Mouse (Mus musculus): Measurements from ENCODE around the gene Tead4. TPM values are rescaled to one million over a fixed set of nuclear protein-coding genes. Genes with fewer than 3 reads are reported as not detected.
A peak's percentile ranks its signal among the peaks of the same experiment; 100 is the strongest.

Gene Tead4
- total and polyA plus RNA-seq, 2 experiments from 2014 or later, result 0.17 to 0.82 TPM

DNA sequence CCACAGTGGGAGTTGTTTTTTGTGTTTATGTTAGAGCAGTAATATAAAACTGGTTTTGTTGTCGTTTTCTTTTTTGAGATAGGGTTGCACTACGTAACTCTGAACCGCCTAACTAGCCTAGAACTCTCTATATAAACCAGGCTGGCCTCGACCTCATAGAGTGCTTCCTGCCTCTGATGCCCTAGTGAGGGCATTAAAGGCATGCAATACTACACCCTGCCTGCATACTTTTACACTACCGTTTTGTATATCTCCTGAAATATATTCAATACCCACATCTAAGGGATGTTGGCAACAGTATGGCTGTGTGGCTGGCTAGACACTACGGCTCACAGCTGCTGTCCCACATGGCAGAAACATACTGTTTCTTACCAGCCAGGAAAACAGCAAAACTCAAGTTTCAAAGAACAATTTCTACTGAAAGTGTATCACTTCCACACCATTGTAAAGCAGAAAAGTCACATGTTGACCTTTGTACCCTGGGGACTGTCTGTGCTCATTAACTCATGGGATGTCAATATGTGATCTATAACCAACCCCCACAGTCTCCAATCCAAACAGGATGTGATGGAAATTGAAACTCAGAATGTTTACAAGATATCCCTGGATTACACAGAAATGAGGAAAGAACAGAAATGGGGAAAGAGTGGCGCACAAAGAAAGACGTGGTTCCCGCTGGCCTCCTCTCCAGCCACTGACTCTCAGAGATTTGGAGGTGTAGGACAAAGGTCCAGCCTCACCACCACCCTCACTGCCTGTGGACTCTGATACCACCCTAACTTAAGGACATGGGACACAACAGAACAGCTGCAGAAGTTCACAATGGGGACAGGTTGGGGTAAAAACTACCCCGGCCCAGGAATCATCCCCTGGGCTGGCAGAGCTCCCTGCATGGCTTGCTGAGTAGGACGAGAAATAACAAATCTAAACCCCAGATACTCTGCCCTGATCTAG, 23.2 kb downstream of the Tead4 start:
- WGBS, result 90% methylated on average over 11 of the region's 11 CpGs
- TF ChIP-seq CTCF (IDR thresholded peaks at IDR 0.05), result no peak
- no peak overlapping the region for H3K4me2 ChIP-seq (ENCODE audit: low read depth, low read length, poor library complexity, severe bottlenecking)
- no peaks in the 10 kb centered on the region for H3K9me3 ChIP-seq (ENCODE audit: low read length)
- no peak overlapping the region for H3K4me3 ChIP-seq (ENCODE audit: low read depth, low read length)
- H3K9ac ChIP-seq (replicated peaks; ENCODE audit: low read length, poor library complexity, severe bottlenecking), result no peak overlapping the region
- no peaks in the 10 kb centered on the region for H3K27me3 ChIP-seq (ENCODE audit: insufficient read depth, low read length)
- ATAC-seq (ENCODE audit: low FRiP score) (no peak), DNase-seq (ENCODE audit: low spot score) (no peak)
- no peaks in the 10 kb centered on the region for H3K36me3 ChIP-seq (ENCODE audit: insufficient read depth, low read length)
- no peaks in the 10 kb centered on the region for H3K4me1 ChIP-seq (ENCODE audit: insufficient read depth, low read length)
- H3K27ac ChIP-seq (ENCODE audit: low read depth, low read length), result no peak overlapping the region

DNA sequence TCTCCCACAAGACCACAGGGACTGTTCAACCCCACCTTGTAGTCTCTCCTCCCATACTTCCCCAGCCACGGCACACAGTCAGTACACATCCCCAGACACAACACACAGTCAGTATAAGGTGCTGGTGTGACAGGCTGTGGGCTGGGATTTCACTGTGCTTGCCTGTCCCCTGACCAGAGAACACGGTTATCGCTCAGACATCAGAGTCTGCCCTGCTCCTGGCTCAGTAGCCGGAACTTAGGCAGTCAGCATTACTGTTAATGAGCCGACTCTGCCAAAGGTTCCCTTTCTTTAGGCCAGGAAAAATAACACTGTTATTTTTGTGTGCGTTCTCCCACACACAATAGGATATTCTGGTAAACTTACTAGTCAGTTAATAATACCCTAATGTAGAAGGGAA, 24.3 kb downstream of the Tead4 start:
- 93% methylated on average over 6 of the region's 6 CpGs for WGBS
- DNase-seq (ENCODE audit: low spot score) (no peak), ATAC-seq (ENCODE audit: low FRiP score) (no peak)
- H3K27ac ChIP-seq (ENCODE audit: low read depth, low read length), result no peak overlapping the region
- H3K4me3 ChIP-seq (ENCODE audit: low read depth, low read length), result no peak overlapping the region
- no peaks in the 10 kb centered on the region for H3K27me3 ChIP-seq (ENCODE audit: insufficient read depth, low read length)
- no peaks in the 10 kb centered on the region for H3K36me3 ChIP-seq (ENCODE audit: insufficient read depth, low read length)
- H3K9me3 ChIP-seq (ENCODE audit: low read length), result no peaks in the 10 kb centered on the region
- H3K9ac ChIP-seq (replicated peaks; ENCODE audit: low read length, poor library complexity, severe bottlenecking), result no peak overlapping the region
- no peaks in the 10 kb centered on the region for H3K4me1 ChIP-seq (ENCODE audit: insufficient read depth, low read length)
- TF ChIP-seq CTCF (IDR thresholded peaks at IDR 0.05), result no peak
- no peak overlapping the region for H3K4me2 ChIP-seq (ENCODE audit: low read depth, low read length, poor library complexity, severe bottlenecking)

DNA sequence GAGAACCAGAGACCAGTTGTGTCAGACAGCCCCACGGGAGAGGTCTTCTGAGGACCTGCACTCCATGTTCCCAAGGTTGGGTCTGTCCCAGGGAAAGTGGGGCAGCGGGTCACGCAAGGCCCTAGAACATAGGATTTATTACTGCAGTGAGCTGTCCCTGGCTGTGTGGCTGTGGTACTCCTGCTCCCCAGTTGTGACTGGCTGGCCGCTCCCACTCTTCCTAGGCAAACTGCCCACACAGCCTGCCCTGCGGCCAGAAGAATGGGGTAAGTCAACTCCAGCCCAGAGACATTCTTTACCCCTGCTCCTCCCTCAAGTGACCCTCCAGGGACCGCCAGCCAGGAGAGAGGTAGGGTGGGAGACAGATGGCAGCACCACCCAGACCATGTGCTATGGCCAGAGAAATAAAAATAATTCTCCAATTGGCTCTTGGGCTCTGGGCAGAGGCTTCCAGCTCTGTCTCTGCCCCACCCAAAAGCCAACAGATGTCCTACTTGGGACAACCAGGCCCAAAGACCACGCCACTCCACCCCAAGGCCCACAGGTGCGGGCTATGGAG, 25.0 kb downstream of the Tead4 start:
- no peak overlapping the region for H3K4me3 ChIP-seq (ENCODE audit: low read depth, low read length)
- H3K9me3 ChIP-seq (ENCODE audit: low read length), result no peaks in the 10 kb centered on the region
- DNase-seq (ENCODE audit: low spot score) (peak; percentile 15), ATAC-seq (ENCODE audit: low FRiP score) (no peak)
- H3K36me3 ChIP-seq (ENCODE audit: insufficient read depth, low read length), result no peaks in the 10 kb centered on the region
- 84% methylated on average over 8 of the region's 8 CpGs for whole genome bisulfite sequencing
- no peaks in the 10 kb centered on the region for H3K27me3 ChIP-seq (ENCODE audit: insufficient read depth, low read length)
- H3K4me2 ChIP-seq (ENCODE audit: low read depth, low read length, poor library complexity, severe bottlenecking), result no peak overlapping the region
- no peak overlapping the region for H3K9ac ChIP-seq (replicated peaks; ENCODE audit: low read length, poor library complexity, severe bottlenecking)
- H3K4me1 ChIP-seq (ENCODE audit: insufficient read depth, low read length), result no peaks in the 10 kb centered on the region
- H3K27ac ChIP-seq (ENCODE audit: low read depth, low read length), result no peak overlapping the region
- no peak for TF ChIP-seq CTCF (IDR thresholded peaks at IDR 0.05)

DNA sequence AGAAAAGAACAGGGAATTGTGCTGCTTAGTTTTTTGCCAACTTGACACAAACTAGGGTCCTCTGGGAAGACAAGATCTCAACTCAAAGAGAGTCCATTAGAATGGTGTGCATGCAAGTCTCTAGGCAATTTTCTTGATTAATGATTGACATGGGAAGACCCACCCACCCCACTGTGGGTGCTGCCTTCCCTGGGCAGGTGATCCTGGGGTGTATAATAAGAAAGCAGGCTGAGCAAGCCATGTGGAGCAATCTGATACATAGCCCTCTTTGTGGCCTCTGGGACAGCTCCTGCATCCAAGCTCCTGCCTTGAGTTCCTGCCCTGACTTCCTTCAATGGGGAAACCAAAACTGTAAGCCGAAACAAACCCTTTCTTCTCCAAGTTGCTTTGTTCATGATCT, 27.1 kb downstream of the Tead4 start:
- H3K4me1 ChIP-seq (ENCODE audit: insufficient read depth, low read length), result no peaks in the 10 kb centered on the region
- ATAC-seq (ENCODE audit: low FRiP score) (no peak), DNase-seq (ENCODE audit: low spot score) (no peak)
- H3K4me3 ChIP-seq (ENCODE audit: low read depth, low read length), result no peak overlapping the region
- H3K27me3 ChIP-seq (ENCODE audit: insufficient read depth, low read length), result no peaks in the 10 kb centered on the region
- H3K9ac ChIP-seq (replicated peaks; ENCODE audit: low read length, poor library complexity, severe bottlenecking), result no peak overlapping the region
- no peaks in the 10 kb centered on the region for H3K36me3 ChIP-seq (ENCODE audit: insufficient read depth, low read length)
- H3K9me3 ChIP-seq (ENCODE audit: low read length), result no peaks in the 10 kb centered on the region
- WGBS, result 64% methylated on average over 1 of the region's 1 CpGs
- H3K4me2 ChIP-seq (ENCODE audit: low read depth, low read length, poor library complexity, severe bottlenecking), result no peak overlapping the region
- no peak overlapping the region for H3K27ac ChIP-seq (ENCODE audit: low read depth, low read length)
- TF ChIP-seq CTCF (IDR thresholded peaks at IDR 0.05), result no peak

DNA sequence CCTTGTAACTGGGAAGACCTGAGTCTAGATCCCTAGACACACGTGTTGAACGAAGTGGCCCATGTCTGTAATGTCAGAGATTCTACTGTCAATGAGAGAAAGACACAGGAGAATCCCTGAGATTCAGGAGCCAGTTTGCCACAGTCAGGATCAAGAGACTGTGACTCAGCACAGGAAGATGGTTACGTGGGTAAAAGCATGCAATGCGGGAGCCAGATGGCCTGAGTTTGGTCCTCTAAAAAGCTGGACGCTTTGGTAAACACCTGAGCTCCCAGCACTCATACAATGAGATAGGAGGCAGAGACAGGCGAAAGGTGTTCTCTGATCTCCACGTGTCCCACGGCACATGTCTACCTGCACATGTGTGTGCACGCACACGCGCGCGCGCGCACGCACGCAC, 27.9 kb downstream of the Tead4 start:
- TF ChIP-seq CTCF (IDR thresholded peaks at IDR 0.05), result no peak
- WGBS, result 96% methylated on average over 17 of the region's 17 CpGs
- Histone ChIP-seq H3K36me3 (ENCODE audit: insufficient read depth, low read length) (no peaks in the 10 kb centered on the region), H3K27me3 (ENCODE audit: insufficient read depth, low read length) (no peaks in the 10 kb centered on the region), H3K4me1 (ENCODE audit: insufficient read depth, low read length) (no peaks in the 10 kb centered on the region), H3K4me2 (ENCODE audit: low read depth, low read length, poor library complexity, severe bottlenecking) (no peak overlapping the region), H3K9me3 (ENCODE audit: low read length) (no peaks in the 10 kb centered on the region), H3K4me3 (ENCODE audit: low read depth, low read length) (no peak overlapping the region), H3K9ac (replicated peaks; ENCODE audit: low read length, poor library complexity, severe bottlenecking) (no peak overlapping the region), H3K27ac (ENCODE audit: low read depth, low read length) (no peak overlapping the region)
- no peak for ATAC-seq (ENCODE audit: low FRiP score)
- no peak for DNase-seq (ENCODE audit: low spot score)

DNA sequence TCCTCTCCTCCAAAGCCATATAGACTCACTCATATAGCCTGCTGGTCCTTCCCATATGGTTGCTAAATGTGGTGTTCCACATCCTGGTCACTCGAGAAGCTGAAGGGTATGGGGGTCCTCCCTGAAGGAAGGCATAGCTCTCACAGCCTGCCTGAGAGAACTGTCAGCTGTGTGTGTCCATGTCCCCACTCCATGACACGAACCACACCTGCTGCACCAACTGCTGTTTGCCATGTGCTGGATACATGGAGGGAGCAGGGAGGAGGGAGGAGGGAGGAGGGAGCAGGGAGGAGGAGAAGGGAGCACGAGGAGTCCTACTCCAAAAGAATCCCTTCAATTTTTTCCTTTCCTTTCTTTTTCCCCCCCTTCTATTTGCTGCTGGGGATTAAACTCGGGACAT, 30.8 kb downstream of the Tead4 start:
- Histone ChIP-seq H3K4me1 (ENCODE audit: insufficient read depth, low read length) (no peaks in the 10 kb centered on the region), H3K4me3 (ENCODE audit: low read depth, low read length) (no peak overlapping the region), H3K27ac (ENCODE audit: low read depth, low read length) (no peak overlapping the region), H3K4me2 (ENCODE audit: low read depth, low read length, poor library complexity, severe bottlenecking) (no peak overlapping the region), H3K9me3 (ENCODE audit: low read length) (no peaks in the 10 kb centered on the region), H3K9ac (replicated peaks; ENCODE audit: low read length, poor library complexity, severe bottlenecking) (no peak overlapping the region), H3K27me3 (ENCODE audit: insufficient read depth, low read length) (no peaks in the 10 kb centered on the region), H3K36me3 (ENCODE audit: insufficient read depth, low read length) (no peaks in the 10 kb centered on the region)
- 70% methylated on average over 4 of the region's 4 CpGs for WGBS
- ATAC-seq (ENCODE audit: low FRiP score) (no peak), DNase-seq (ENCODE audit: low spot score) (no peak)
- TF ChIP-seq CTCF (IDR thresholded peaks at IDR 0.05), result no peak

Measured in midbrain, postnatal 0 days (tissue).